Mouse (Mus musculus) right cerebral cortex, postnatal 25 days (tissue): Measurements from ENCODE around the gene Nav2.

Experiments used
- DNase-seq: peaks from one replicate; pipeline ENCODE4 v3.0.0; 2022

Nav2 gene

GRCm38 (mm10) chr7:49010739-49011138, 102.2 kb downstream of the Nav2 start:
- no peak for DNase-seq

- DNase-seq: no peak
These were observed 103.5 kb downstream of the Nav2 start for GRCm38 (mm10) chr7:49012027-49012426.

- no peak for DNase-seq
These were observed 106.0 kb downstream of the Nav2 start for GRCm38 (mm10) chr7:49014480-49014879.

- DNase-seq: no peak
These were observed 106.8 kb downstream of the Nav2 start for GRCm38 (mm10) chr7:49015297-49015696.

- DNase-seq: no peak
These were observed 107.6 kb downstream of the Nav2 start for GRCm38 (mm10) chr7:49016088-49016487.

GRCm38 (mm10) chr7:49017794-49018193, 109.3 kb downstream of the Nav2 start:
- no peak for DNase-seq

GRCm38 (mm10) chr7:49018478-49018914, 110.0 kb downstream of the Nav2 start:
- no peak for DNase-seq

GRCm38 (mm10) chr7:49025026-49025815, 116.7 kb downstream of the Nav2 start:
- no peak for DNase-seq

- DNase-seq: no peak
These were observed 117.5 kb downstream of the Nav2 start for GRCm38 (mm10) chr7:49025991-49026390.

GRCm38 (mm10) chr7:49026466-49026865, 118.0 kb downstream of the Nav2 start:
- no peak for DNase-seq

- no peak for DNase-seq
These were observed 120.9 kb downstream of the Nav2 start for GRCm38 (mm10) chr7:49029282-49030012.

- DNase-seq: no peak
These were observed 123.7 kb downstream of the Nav2 start for GRCm38 (mm10) chr7:49032216-49032615.

GRCm38 (mm10) chr7:49034253-49034652, 125.7 kb downstream of the Nav2 start:
- DNase-seq: no peak

GRCm38 (mm10) chr7:49040163-49040562, 131.6 kb downstream of the Nav2 start:
- no peak for DNase-seq

GRCm38 (mm10) chr7:49041334-49042070, 133.0 kb downstream of the Nav2 start:
- no peak for DNase-seq

- DNase-seq: no peak
These were observed 137.2 kb downstream of the Nav2 start for GRCm38 (mm10) chr7:49045499-49046346.

GRCm38 (mm10) chr7:49046347-49046989, 138.0 kb downstream of the Nav2 start:
- no peak for DNase-seq

GRCm38 (mm10) chr7:49047336-49047735, 138.8 kb downstream of the Nav2 start:
- DNase-seq: no peak

GRCm38 (mm10) chr7:49052871-49053618, 144.5 kb downstream of the Nav2 start:
- no peak for DNase-seq

- DNase-seq: no peak
These were observed 146.8 kb downstream of the Nav2 start for GRCm38 (mm10) chr7:49055273-49055672.
